Mouse (Mus musculus): ENCODE measurements around the gene Lepr.

- TF ChIP-seq CTCF (IDR thresholded peaks at IDR 0.05; ENCODE audit: extremely low read depth, insufficient read length, insufficient replicate concordance, low read depth, low read length) (no peak), POLR2A (IDR thresholded peaks at IDR 0.05; ENCODE audit: low read depth, low read length) (no peak)
Measured at GRCm38 (mm10) chr4:101669161-101669560, 48.0 kb upstream of the Lepr start.
